Mouse (Mus musculus) monocyte, adult 2 months (primary cell): ENCODE measurements around the gene Rtp4.

Source experiments
- DNase-seq, 2 experiments: peaks; one replicate each; pipeline ENCODE4 v3.0.0; 2022; ENCODE audit warnings: low spot score in 2 of 2, low read depth in 1 of 2

Gene Rtp4

GRCm38 (mm10) chr16:23568369-23568958 is 48.4 kb downstream of the Rtp4 start:
- no peak for DNase-seq

DNA sequence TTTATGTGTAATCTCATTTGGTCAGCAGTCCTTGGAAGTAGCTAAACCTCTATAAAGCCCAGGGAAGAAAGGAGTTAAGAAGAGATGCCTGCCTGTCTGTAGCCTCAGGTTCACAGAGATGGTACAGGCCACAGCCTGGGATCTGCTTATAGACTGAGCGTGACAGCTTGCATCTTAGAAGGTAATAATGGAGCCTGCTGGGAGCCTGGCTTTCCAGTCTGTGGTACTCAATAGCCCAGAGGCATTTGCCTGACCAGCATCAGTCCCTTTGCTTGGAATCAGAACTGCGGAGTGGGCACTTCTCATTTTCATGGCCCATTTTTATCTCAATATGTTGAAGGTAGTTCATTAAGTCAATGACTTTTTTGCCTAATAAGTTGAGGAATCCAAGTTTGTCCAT is 54.5 kb downstream of the Rtp4 start:
- DNase-seq = no peak

- no peak for DNase-seq
Measured at GRCm38 (mm10) chr16:23591119-23592105, 71.3 kb downstream of the Rtp4 start.

DNA sequence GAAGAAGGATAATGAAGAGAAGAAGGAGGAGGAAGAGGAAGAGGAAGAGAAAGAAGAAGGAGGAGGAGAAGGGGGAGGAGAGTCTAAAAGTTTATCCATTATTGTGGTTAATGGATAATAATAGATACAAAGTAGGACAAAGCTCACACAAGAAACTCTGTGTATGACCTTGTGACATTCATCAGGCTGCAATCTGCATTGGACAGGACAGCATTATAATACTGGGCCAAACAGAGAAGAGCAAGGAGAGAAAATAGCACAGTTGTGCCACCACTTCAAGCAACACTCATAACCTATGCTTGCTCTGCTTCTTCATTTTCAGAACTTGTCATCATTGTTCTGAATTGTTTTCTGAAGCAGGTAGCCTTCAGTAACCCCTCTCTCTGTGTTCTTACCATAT is 72.4 kb downstream of the Rtp4 start:
- DNase-seq = no peak

GRCm38 (mm10) chr16:23596696-23597095 is 76.6 kb downstream of the Rtp4 start:
- no peak for DNase-seq

- no peak for DNase-seq
Measured at GRCm38 (mm10) chr16:23597968-23598367, 77.9 kb downstream of the Rtp4 start.

DNA sequence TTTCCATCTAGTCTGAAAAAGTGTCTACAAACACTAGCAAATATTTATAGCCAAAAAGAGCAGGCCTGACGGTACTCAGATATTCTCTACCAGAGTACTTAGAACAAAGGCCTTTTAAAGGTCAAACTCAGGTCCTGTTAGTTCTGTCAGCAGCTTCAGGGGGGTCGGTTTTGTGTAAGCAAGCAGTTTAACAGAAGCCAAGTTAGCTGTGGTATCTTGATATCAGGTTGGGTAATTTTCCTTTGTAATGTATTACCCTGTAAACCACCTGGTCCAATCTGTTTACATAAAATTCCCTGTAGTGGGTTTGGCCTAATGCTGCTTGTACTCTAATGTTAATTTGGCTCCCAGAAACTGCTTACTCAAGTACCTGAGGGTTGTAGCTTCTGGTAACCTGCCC is 86.1 kb downstream of the Rtp4 start:
- no peak for DNase-seq

DNA sequence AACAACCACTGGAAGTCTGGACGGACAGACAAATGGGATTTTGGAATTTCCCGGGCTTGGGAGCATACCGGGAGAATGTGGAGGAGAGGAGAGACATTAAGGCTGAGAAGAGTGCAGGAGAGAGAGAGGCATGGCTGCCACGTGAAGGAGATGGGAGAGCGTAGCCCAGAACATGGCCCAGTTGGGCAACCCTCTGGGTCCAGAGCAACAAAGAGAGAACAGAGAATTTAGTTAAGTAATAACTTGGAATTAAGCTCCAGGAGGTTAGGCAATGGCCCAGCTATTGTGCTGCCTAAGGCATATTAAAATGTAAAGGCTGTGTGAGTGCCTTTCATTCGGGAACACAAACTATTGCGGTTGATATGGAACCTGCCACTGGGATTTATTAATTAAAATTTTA is 86.6 kb downstream of the Rtp4 start:
- DNase-seq = no peak

GRCm38 (mm10) chr16:23607911-23608410 is 87.9 kb downstream of the Rtp4 start:
- no peak for DNase-seq

- DNase-seq = peak; percentile 10 to 58
Measured at GRCm38 (mm10) chr16:23609748-23610185, 89.7 kb downstream of the Rtp4 start.

DNA sequence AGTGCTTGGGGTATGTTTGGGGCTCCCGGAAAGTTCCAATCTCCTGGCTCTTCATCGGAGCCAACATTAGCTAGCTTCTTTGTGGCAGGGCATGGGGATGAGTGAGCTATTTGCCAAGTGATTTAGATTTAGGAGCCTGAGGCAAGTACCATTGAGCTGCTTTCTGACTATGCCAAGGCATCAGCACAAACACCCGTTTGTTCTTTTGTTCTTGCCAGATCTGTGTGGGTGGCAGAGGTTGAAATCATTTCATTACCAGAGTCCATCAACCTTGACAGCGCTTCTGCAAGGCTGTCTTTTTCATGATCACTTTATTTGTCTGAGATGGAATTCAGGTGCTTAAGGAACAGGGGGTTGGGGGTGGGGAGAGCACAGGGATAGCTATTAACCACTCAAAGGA is 104.1 kb downstream of the Rtp4 start:
- DNase-seq = no peak

- no peak for DNase-seq
Measured at GRCm38 (mm10) chr16:23631531-23631930, 111.4 kb downstream of the Rtp4 start.

DNA sequence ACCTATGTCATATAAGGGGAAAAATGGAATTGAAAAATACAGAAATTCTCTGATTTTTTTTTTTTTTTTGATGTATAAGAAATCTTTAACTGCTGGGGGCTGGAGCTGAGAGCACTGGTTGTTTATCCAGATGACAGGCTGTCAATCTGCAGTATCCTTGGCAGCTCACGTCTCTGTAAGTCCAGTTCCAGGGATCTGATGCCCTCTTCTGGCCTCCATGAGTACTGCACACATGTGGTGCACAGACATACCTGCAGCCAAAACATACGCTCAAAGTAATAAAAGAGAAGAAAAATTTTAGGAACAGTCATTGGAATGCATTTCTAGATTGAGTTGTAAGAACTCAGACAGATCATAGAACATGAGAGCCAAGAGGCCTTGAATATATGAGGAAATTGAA is 112.6 kb downstream of the Rtp4 start:
- no peak for DNase-seq

- DNase-seq = no peak
Measured at GRCm38 (mm10) chr16:23653028-23653427, 132.9 kb downstream of the Rtp4 start.

DNA sequence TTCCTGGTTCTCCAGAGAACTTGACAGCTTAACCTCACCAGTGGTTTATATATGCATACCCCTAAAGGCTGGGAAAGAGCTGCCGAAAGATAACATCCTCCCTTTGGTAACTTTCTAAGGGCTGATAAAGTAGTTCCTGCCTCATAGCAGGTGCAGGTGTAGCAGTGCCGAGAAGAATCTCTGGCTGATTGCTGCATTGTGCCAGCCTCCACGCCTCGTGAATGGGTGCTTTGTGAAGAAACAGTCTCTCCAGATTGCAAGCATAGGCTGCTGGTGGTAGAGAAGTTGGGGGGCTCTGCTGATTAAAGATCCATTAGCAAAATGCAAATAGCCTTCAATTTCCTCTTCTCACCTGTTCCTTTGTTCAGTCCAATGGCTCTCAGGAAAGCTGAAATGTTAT is 133.4 kb downstream of the Rtp4 start:
- DNase-seq = no peak

GRCm38 (mm10) chr16:23659597-23660531 is 139.8 kb downstream of the Rtp4 start:
- DNase-seq = no peak
